Mouse (Mus musculus) spleen, adult 12 weeks (tissue): ENCODE data around the gene Kdelr1.

ENCODE experiments used
- DNase-seq: peaks from one replicate; pipeline ENCODE4 v3.0.0; 2022; ENCODE audit warnings: low spot score

The Kdelr1 gene

DNA sequence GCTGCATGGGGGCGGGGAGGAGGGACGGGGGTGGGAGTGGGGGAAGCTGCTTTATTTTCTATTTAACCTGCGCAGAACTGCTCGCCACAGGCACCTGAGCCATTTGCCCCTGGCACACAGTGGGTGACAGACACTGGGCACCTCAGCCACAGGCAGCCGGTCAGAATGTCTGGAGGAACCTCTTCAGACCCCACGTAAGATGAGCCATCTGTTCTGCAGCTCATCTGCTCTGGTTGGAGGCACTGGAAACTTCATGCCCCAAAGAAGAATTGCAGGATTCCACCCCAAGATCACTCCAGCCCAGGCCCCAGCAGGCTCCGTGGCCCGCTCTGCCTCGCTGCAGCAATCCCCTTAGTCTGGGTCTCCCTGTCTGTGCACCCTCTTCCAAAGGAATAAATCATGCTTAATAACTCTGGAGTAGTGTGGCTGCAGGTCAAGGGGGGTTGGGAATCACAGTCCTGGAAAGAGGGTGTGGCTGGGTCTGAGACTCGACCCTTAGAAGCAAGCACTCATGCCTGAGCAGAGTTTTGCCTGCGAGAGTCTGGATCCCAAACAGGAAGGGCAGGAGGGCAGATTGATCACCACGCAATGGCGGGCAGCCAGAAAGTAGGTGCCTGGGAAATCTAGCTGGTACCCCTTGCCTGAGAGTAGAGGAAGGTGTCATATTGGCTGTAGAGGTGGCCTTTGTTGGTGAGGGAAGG, 44.6 kb downstream of the Kdelr1 start:
- DNase-seq: no peak

DNA sequence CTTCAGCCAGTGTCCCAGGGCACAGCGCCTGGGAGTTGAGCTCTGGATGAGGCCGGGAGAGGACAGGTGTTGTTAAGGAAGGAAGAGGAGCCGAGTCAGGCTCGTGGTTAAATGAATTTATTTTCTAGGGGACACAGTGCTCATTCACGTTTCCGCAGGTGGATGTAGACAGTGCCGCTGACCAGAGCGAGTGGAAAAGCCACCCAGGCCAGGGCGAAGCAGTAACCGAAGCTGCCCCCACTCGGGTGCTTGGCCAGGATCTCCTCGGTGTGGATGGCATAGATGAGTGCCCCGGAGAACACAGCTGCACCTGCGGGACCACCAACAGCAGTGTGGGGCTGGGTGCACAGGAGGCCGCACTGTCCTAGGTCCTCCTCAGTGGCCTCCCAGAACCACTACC, 45.4 kb downstream of the Kdelr1 start:
- DNase-seq: no peak

DNA sequence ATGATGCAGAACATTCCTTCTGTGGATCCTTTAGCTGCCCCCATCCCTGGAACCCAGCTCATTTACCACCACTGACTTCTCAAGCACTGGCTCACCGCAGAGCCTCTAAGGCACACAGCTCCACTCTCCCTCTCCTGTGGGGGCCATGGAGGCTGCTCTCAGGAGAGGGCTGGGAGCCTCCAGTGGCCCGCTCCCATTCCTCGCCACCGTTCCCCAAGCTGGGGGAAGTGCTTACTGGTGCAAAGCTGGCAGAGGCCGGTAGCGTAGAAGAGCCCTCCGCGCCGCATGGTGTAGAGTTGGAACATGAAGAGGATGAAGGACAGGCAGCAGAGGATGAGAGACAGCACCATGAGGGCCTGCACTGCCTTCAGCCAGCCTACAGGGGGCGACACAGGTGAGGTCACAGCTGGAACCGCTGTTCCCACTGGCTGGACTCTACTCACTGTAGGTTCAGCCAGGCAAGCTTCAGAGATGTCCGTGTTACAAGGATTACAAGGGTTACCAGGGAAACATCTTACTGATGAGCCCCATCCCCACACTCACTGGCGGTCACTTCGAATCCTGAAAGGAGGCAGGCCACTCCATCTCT, 46.6 kb downstream of the Kdelr1 start:
- no peak for DNase-seq

DNA sequence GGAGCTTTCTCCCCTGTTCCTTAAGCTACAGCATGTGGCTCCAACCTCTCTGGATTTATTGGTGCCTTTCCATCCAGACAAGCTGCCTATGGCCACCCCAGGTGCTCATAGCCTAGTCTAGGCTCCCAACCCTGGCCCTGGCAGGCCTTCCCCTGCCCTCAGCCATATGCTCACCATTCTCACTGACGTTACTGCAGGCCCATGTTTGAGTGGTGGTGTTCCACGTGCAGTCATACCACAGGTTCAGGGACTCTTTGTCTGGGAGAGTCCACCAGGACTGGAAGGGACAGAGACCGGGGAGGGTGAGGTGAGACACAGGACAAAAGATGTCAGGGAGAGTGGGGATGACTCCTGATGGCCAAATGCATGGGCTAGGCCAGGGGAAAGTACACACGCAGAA, 47.2 kb downstream of the Kdelr1 start:
- no peak for DNase-seq

DNA sequence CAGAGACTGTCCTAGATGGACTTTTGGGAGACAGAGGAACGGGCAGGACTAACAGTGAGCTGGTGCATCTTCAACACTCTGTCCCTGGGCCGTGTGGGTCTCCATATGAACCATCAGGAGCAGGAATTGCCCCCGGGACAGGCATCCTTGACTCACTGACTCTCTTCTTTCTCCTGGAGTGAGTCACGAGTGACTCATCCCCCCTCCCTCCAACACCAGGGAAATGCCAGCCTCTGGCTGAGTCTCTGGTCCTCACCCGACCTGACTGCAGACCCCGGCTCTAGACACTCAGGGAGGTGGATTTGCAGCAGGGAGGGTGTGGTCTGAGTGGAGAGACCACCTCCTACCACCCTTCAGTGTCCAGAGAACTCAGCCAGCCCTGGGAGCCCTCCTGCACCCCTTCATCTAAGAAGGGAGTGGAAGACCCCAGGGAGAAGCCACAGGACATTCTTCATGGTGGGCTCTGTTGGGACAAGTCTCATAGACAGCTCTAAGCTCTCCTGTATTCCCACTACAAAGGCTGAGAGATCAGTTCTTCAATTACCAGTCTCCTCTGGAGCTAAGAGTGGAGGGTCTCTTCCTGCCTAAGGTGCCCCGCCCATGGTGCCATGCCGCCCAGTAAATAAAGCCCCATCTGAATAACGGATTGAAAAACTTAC, 48.1 kb downstream of the Kdelr1 start:
- DNase-seq: no peak

DNA sequence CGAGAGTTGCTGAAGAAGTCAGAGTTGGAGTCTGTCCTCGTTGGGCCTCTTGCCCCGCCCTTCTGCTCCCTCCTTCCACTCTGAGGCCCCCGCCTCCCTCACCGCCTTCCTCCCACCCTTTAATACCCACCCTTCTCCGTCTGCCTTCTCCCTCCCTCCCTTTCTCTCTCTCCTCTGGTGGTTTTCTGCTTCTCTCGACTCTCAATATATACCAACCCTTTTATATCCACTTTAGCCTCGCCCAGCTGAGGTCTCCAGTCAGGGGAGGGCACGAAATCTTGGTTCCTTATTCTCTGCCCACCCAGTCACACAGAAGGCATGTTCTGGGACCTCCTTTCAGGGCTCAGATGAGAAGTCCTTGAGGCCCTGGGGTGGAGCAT, 48.7 kb downstream of the Kdelr1 start, which contains the start of gene Emp3:
Gene Emp3 (minus strand): TSS at position 163 of the 380 bp plus-strand sequence.
- no peak for DNase-seq

DNA sequence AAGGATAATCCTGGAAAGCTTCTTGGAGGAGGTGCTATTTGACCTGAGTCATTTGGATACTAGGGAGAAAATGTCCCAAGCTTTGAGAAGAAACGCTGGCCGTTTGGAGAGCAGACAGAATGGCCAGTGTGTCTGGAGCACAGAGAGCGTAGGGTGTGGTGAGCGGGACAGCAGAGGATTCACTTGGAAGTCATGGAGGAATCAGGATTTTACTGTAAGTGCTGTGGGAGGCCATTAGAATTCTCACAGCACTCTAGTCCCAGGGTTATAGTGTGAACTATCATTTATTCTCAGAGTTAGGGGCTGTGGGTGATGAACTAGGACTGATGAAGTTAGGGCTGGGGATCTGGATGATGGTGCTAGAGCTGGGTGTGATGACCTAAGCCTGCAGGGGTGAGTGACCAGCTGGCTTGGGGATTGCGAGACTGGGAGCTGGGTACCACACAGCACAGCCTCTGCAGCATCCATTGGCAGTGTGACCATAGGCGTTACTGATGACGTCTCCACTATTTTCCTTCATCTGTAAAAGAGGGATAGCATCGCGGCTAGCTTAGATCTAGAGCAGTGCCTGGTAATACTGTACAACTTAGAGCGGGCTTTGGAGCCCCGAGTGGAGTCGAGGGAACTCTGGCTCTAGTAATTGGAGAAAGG, 49.5 kb downstream of the Kdelr1 start:
- DNase-seq: no peak

DNA sequence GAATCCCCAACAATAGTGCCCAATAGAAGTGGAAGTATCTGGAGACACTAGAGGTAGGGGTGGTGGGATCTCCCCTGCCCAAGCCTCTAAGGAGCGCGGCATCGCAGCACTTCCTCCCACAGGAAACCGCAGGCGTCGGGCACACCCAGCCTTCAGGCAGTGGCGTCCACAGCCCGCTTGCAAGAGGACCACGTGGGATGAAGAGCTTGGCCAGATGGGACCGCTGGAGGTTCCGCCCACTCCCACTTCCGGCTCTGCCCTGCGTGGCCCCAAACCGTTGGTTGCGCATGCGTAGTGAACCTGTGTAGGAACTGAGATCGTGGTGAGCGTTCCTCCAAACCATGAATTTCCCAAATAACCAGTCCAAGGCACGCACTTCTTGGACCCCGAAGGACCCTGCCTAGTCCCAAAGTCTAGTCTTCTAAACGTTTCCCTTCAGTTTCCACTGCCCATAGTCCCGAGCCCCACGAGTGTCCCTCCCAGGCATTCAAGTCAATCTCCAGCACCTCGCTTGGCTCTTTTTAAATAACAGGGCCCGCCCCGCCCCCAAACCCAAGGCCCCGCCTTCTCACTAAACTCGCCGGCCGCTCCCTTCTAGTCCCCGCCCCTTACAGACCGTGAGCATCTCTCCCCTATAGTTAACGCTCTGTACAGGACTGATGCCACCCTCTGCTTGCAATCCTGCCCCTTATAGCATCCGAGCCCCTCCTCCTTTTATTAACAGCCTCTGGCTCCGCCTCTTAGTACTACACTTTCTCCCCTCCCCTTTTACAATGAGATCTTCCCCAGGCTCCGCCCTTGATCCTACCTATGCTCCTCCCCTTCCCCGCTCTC, 50.6 kb downstream of the Kdelr1 start:
- peak; percentile 87 for DNase-seq

DNA sequence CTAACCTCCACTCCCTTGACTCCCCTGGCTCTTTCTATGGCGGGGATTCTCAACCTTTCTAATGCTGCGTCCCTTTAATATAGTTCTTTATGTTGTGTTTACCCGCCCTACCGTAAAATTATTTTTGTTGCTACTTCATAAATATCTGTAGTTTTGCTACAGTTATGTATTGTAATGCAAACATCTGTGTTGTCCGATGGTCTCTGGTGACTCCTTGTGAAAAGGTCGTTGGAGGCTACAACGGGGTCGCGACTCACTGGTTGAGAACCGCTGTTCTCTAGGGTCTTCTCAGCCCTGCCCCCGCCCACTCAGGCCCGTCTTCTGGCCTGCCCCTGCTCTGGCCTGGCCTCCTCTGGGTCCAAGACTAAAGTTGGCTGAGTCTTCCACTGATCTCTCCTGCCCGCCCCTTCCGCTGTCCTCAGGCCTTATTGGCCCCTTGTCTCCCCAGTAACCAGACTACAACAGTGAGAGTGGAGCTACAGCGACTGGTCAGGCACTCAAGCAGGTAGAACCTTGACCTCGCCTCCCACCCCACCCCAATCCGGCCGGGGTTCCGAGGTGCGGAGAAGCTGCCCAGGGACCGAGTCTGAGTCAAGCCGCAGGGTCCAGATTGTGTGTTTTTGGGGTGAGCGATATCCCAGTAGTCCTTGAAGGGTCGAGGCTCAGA, 51.3 kb downstream of the Kdelr1 start, which contains the start of gene Ccdc114:
Gene Ccdc114 (plus strand): TSS at position 311 of the 667 bp plus-strand sequence.
- peak; percentile 34 for DNase-seq

DNA sequence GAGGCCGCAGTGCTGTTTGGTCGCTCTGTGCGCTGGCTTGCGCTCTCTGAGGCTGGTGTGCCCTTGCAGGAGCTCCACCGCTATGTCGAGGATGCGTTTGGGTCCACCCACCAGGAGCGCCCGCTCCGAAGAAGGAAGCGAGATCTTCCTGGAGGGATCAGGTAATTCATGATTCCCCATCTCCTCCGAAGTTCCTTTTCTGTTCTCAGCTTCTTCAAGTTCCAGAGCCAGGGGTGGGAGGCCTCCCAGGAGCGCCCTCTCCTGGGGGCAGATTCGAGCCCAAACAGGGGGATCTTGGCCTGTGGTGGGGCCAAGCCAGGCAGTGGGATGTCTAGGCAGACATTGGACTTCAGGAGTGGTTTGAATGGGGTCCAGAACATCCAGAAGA, 51.9 kb downstream of the Kdelr1 start:
- DNase-seq: no peak

DNA sequence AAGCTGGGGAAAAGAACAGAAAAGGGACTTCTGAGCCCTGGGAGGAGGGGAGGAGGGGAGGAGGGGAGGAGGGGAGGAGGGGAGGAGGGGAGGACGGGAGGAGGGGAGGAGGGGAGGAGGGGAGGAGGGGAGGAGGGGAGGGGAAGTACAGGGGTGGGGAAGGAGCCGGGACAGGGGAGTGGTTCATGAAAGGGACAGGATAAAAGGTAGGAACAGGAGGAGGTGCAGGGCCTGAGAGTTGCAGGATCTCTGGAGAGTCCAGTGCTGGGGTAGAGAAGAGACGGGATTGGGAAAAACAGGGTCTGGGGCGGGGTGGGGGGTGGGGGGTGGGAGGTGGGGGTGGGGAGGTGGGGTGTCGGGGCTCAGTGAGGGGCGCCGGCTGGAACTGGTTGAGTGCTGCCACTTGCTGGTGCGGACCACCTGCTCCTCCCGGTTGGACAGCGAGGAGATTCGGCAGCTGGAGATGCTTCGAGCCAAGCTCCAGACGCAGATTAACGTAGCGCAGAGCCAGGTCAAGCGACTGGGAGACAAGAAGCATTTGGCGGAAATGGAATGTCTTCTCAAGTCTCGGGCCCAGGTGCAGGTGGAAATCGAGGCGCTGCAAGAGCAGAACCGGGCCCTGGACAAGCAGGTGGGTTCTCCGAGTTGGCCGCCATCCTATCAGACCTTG, 56.2 kb downstream of the Kdelr1 start:
- no peak for DNase-seq

DNA sequence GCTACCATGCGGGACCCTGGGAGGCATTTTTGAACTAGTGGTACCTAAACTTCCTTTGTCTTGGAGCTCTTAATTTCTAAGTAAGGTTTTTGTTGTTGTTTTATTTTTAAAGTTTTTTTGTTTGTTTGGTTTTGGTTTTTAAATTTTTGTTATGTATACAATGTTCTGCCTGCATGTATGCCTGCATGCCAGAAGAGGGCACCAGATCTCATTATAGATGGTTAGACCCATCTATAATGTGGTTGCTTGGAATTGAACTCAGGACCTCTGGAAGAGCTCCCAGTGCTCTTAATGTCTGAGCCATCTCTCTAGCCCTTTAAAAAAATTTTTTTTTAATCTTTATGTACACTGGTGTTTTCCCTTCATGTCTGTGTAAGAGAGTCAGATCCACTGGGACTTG, 57.1 kb downstream of the Kdelr1 start:
- no peak for DNase-seq
